In the genomic region with DNA sequence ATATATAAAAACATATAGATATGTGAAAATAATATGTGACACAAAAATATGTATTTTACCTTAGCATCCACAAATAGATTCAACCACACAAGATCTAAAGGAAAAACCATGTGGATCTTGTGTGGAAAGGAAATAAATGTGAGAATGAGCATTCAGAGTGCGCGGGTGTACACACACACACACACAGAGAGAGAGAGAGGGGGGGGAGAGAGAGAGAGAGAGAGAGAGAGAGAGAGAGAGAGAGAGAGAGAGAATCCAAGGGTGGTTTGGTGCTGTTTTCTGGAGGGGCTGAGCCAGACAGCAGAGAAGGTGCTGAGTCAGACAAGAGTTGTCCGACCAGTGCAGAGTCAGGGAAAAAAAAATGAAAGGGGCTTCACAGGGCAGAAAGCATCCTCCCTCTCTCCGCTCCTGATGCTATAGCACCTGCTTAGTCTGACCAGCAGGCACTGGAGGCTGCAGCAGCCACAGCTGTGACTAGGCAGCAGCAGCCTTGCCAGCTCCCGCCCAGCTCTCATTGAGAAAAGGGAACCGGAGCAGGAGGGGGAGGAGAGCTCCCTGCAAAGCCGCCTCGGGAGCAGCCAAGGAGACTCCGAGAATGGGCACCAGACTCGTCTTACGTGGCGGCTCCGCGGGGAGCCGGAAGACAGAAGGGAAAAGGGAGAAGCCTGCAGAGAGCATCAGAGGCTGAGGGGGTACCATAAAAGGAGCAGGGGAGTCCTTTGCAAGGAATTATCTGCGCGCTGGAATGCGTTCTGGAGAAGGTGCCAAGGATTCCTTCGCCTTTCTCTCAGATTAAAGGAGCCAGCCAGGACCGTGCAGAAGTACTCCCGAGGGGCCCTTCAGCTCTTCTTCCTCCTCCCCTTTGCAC, we compare ENCODE assay signal across 8 mouse cellular contexts.
DNase-seq lines count a peak whose midpoint lies in the region; ATAC-seq and TF ChIP-seq lines count a peak whose summit lies in the region.

No protein-coding gene starts in this region.

- H3K27ac ChIP-seq in forebrain, embryonic 12.5 days: peak overlapping the region; percentile 56
- H3K27ac ChIP-seq in heart, embryonic 15.5 days: peak overlapping the region; percentile 77
- H3K27ac ChIP-seq in liver, adult 2 months (replicated peaks; ENCODE audit: insufficient read depth, low read depth, low read length): peak overlapping the region; percentile 24

- H3ac ChIP-seq in myocyte (ENCODE audit: control insufficient read depth, insufficient read length): no peak overlapping the region

- WGBS in forebrain, embryonic 12.5 days: 2% methylated on average over 21 of the region's 21 CpGs
- under 1% methylated on average over 21 of the region's 21 CpGs for WGBS in heart, embryonic 15.5 days
- WGBS in liver, adult 2 months: under 1% methylated on average over 21 of the region's 21 CpGs

- H3K79me2 ChIP-seq in liver, adult 2 months (ENCODE audit: control insufficient read depth, insufficient read depth, low read length): no peaks in the 10 kb centered on the region
- H3K79me2 ChIP-seq in myocyte (ENCODE audit: control insufficient read depth, insufficient read depth): no peaks in the 10 kb centered on the region

- peak overlapping the region; percentile 46 for H3K4me3 ChIP-seq in forebrain, embryonic 12.5 days (replicated peaks)
- peak overlapping the region; percentile 57 for H3K4me3 ChIP-seq in heart, embryonic 15.5 days
- H3K4me3 ChIP-seq in liver, adult 2 months (ENCODE audit: insufficient read depth, low read depth, low read length): peak overlapping the region; percentile 63
- H3K4me3 ChIP-seq in myocyte: no peak overlapping the region

- H3K4me1 ChIP-seq in forebrain, embryonic 12.5 days: peaks cover 29% of the 10 kb centered on the region
- H3K4me1 ChIP-seq in heart, embryonic 15.5 days (replicated peaks): peaks cover 26% of the 10 kb centered on the region
- H3K4me1 ChIP-seq in liver, adult 2 months (ENCODE audit: control insufficient read depth, insufficient read depth, low read length): peaks cover 7% of the 10 kb centered on the region

- ATAC-seq in forebrain, embryonic 12.5 days (ENCODE audit: low FRiP score): peak; percentile 96
- ATAC-seq in heart, embryonic 15.5 days (replicated peaks; ENCODE audit: insufficient number of reproducible peaks, insufficient read depth, low FRiP score, low read depth): peak; percentile 86

- H3K27me3 ChIP-seq in forebrain, embryonic 12.5 days: 0 out of 2 replicates have a peak, but pooled peaks cover 4% of the 10 kb centered on the region
- no peaks in the 10 kb centered on the region for H3K27me3 ChIP-seq in heart, embryonic 15.5 days
- H3K27me3 ChIP-seq in liver, adult 2 months (ENCODE audit: control insufficient read depth, insufficient read depth, low read length): no peaks in the 10 kb centered on the region
- no peaks in the 10 kb centered on the region for H3K27me3 ChIP-seq in myocyte (ENCODE audit: control insufficient read depth, insufficient read depth, insufficient read length)

- peak overlapping the region; percentile 73 for H3K4me2 ChIP-seq in forebrain, embryonic 12.5 days
- H3K4me2 ChIP-seq in heart, embryonic 15.5 days: peak overlapping the region; percentile 72
- peak overlapping the region; percentile 77 for H3K4me2 ChIP-seq in myocyte (ENCODE audit: low read depth)

- TF ChIP-seq POLR2A in liver, adult 2 months (IDR thresholded peaks at IDR 0.05; ENCODE audit: extremely low read depth, insufficient read depth, low read length): no peak
- TF ChIP-seq POLR2A in myocyte (IDR thresholded peaks at IDR 0.05; ENCODE audit: insufficient read length, low read depth): no peak

- H3K36me3 ChIP-seq in forebrain, embryonic 12.5 days (replicated peaks): no peaks in the 10 kb centered on the region
- no peaks in the 10 kb centered on the region for H3K36me3 ChIP-seq in heart, embryonic 15.5 days
- no peaks in the 10 kb centered on the region for H3K36me3 ChIP-seq in liver, adult 2 months (ENCODE audit: control insufficient read depth, insufficient read depth, low read length)
- no peaks in the 10 kb centered on the region for H3K36me3 ChIP-seq in myocyte (ENCODE audit: control insufficient read depth, insufficient read depth)

- peak; percentile 6 to 10 for DNase-seq in thymus, adult 18-20 months
- DNase-seq in thymus, postnatal 10 days (ENCODE audit: low spot score in 2 of 2): no peak
- DNase-seq in kidney, postnatal 14 days: peak; percentile 89
- peak; percentile 77 for DNase-seq in liver, adult 2 months (ENCODE audit: extremely low read depth, low read depth, low spot score)
- DNase-seq in testis, postnatal 14 days (ENCODE audit: low spot score): peak; percentile 76

- no peaks in the 10 kb centered on the region for H3K9me3 ChIP-seq in forebrain, embryonic 12.5 days
- no peaks in the 10 kb centered on the region for H3K9me3 ChIP-seq in heart, embryonic 15.5 days (replicated peaks)

- peak; percentile 29; the same call in 1 of the 2 replicates for TF ChIP-seq CTCF in liver, adult 2 months (IDR thresholded peaks at IDR 0.05; ENCODE audit: low read depth, low read length)

- peak overlapping the region; percentile 68 for H3K9ac ChIP-seq in forebrain, embryonic 12.5 days
- H3K9ac ChIP-seq in heart, embryonic 15.5 days: peak overlapping the region; percentile 40; the same call in 1 of the 2 replicates
- peak overlapping the region; percentile 54 for H3K9ac ChIP-seq in liver, adult 2 months (ENCODE audit: low read depth, low read length)

TF ChIP-seq in myocyte, 11 proteins besides CTCF, POLR2A, EP300 and RAD21:
- TF ChIP-seq MYOD1 (IDR thresholded peaks at IDR 0.05; ENCODE audit: control insufficient read depth in 1 of 3, insufficient read length in 2 of 3, low read depth in 2 of 3) (peak; percentile 17 to 87 (median 86)), SRF (IDR thresholded peaks at IDR 0.05; ENCODE audit: control insufficient read depth, insufficient read length, low read depth) (no peak), MYOG (IDR thresholded peaks at IDR 0.05; ENCODE audit: control insufficient read depth in 1 of 3, insufficient read depth in 1 of 3, insufficient read length in 2 of 3, low read depth in 2 of 3) (peak; percentile 72 to 87 (median 86))

Comparison
In these comparisons a context has a peak if more than half of its experiments do, and no peak if none do; other contexts are left out.
1. DNase-seq: peak in thymus, adult 18-20 months (2 of 2), kidney, postnatal 14 days (single experiment), liver, adult 2 months (single experiment) and testis, postnatal 14 days (single experiment); none in thymus, postnatal 10 days (0 of 2).
2. H3K27ac ChIP-seq: peak in every context shown above with its lines; median percentile 77 in heart, embryonic 15.5 days; 56 in forebrain, embryonic 12.5 days; 24 in liver, adult 2 months.
3. Peak in every context shown above with its lines, with median percentiles within 50 percentile points of each other: H3K4me2 ChIP-seq and H3K9ac ChIP-seq.